Mouse (Mus musculus) embryonic facial prominence, embryonic 12.5 days (tissue): ENCODE measurements around the gene Tbc1d21. TPM values are rescaled to one million over a fixed set of nuclear protein-coding genes. Genes with fewer than 3 reads are reported as not detected.

Experiments used
- ATAC-seq: fragments of 200-750 bp; cut with Nextera tagmentation; 2 replicates; pipeline ENCODE4 v1.8.0; 2017; ENCODE audit not compliant: insufficient number of reproducible peaks, insufficient read depth, low FRiP score, low TSS enrichment
- H3K27ac ChIP-seq: fragments of 300-500 bp; sonication (generic); 2 replicates; pipeline ENCODE4 v1.5.1; 2016; ENCODE audit warnings: mild to moderate bottlenecking
- H3K27me3 ChIP-seq: fragments of 300-500 bp; sonication (generic); 2 replicates; pipeline ENCODE4 v1.6.1; 2016; ENCODE audit warnings: mild to moderate bottlenecking, moderate library complexity
- H3K36me3 ChIP-seq: fragments of 300-500 bp; sonication (generic); 2 replicates; pipeline ENCODE4 v1.6.1; 2016; ENCODE audit warnings: mild to moderate bottlenecking
- H3K4me1 ChIP-seq: fragments of 300-500 bp; sonication (generic); 2 replicates; pipeline ENCODE4 v1.6.1; 2016
- H3K4me2 ChIP-seq: fragments of 300-500 bp; sonication (generic); replicated peaks from 2 replicates; pipeline ENCODE4 v1.6.1; 2016; ENCODE audit warnings: mild to moderate bottlenecking, moderate library complexity
- H3K4me3 ChIP-seq: fragments of 300-500 bp; sonication (generic); 2 replicates; pipeline ENCODE4 v1.5.1; 2016; ENCODE audit warnings: mild to moderate bottlenecking
- H3K9ac ChIP-seq: fragments of 300-500 bp; sonication (generic); 2 replicates; pipeline ENCODE4 v1.6.1; 2016; ENCODE audit warnings: mild to moderate bottlenecking, moderate library complexity
- H3K9me3 ChIP-seq: fragments of 300-500 bp; sonication (generic); 2 replicates; pipeline ENCODE4 v1.6.1; 2016; ENCODE audit warnings: mild to moderate bottlenecking, moderate library complexity
- WGBS: fragments of 180-500 bp; shearing (Covaris S2); methylation state at CpG from one replicate; pipeline ENCODE4 v1.1.7; 2016; 5-methylcytosine and 5-hydroxymethylcytosine counted together
- polyA plus RNA-seq: library from polyadenylated mRNA; unstranded; fragments of >200 nt; fragmentation: Nextera tagmentation; extraction: Ambion mirVana; gene quantifications from 2 replicates; pipeline ENCODE4 v1.2.1, GENCODE M21; 2016

Gene Tbc1d21
- polyA plus RNA-seq, 1 experiment from 2014 or later, result not detected

DNA sequence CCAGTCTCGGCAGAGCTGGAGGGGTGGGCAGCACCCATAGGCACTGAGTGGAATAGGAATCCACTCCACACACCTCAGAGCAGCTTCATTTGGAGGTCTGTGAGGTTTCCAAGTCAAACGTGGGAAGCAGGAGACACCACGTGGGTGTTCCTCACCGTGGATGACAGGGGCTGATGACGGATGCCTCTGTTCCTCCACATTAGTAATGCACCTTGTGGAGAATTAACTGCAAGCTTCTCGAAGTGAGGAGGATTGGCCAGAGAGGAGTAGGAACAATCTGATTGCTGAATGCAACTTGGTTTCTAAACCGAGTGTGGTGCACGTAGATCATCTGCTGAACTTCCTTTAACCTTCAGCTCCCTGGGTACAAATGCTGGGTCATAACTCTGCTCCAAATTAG, 1.7 kb upstream of the Tbc1d21 start:
- H3K4me2 ChIP-seq, result no peak overlapping the region
- H3K36me3 ChIP-seq, result no peaks in the 10 kb centered on the region
- H3K27me3 ChIP-seq, result no peaks in the 10 kb centered on the region; the same call in 1 of the 2 replicates
- 49% methylated on average over 8 of the region's 8 CpGs for WGBS
- H3K4me1 ChIP-seq, result peaks cover 8% of the 10 kb centered on the region
- H3K9ac ChIP-seq, result no peak overlapping the region
- no peaks in the 10 kb centered on the region for H3K9me3 ChIP-seq
- ATAC-seq, result no peak
- no peak overlapping the region for H3K27ac ChIP-seq
- H3K4me3 ChIP-seq, result no peak overlapping the region

DNA sequence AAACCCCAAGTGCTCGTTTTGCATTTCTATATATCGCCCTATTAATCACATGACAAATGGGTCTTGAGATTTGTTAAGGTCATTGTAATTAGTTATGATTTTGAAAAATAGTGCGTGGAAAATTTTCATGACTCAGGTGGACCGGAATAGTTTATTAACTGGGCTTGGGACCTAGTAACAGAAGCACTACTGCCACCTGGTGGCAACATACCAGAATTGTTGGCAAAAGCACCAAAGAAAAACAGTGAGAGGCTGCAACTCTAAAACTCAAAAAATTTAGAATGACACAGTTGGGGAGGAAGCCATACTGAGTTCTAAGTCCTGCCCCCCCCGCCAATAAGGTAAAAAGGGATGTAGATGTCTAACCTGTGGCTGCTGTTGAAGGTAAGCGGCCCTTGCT, 611 bp downstream of the Tbc1d21 start:
- Histone ChIP-seq H3K9ac (no peak overlapping the region), H3K4me2 (no peak overlapping the region), H3K9me3 (no peaks in the 10 kb centered on the region), H3K4me3 (no peak overlapping the region), H3K27ac (no peak overlapping the region), H3K36me3 (no peaks in the 10 kb centered on the region), H3K4me1 (peaks cover 8% of the 10 kb centered on the region), H3K27me3 (no peaks in the 10 kb centered on the region)
- WGBS, result 45% methylated on average over 6 of the region's 6 CpGs
- ATAC-seq, result no peak

DNA sequence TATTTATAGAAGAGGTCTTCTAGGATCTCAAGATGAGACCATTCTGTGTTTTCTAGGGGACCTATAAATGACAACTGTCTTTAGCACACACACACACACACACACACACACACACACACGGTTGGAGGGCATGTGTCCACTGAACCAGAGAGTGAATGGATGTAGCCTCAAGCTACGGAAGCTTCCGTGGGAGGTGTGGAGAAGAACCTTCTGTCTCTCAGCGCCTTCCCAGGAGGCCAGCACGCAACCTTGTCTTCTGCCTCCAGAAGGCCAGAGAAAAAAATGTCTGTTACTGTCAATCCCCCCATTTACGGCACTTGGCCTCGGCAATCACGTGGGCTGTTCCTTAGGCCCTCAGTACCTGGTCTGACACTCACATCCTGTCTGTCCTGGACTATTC, 5.9 kb downstream of the Tbc1d21 start:
- Histone ChIP-seq H3K4me3 (no peak overlapping the region), H3K27ac (no peak overlapping the region), H3K9me3 (no peaks in the 10 kb centered on the region), H3K9ac (no peak overlapping the region), H3K36me3 (no peaks in the 10 kb centered on the region), H3K4me2 (no peak overlapping the region), H3K4me1 (no peaks in the 10 kb centered on the region), H3K27me3 (no peaks in the 10 kb centered on the region)
- WGBS, result 86% methylated on average over 8 of the region's 8 CpGs
- ATAC-seq, result no peak

DNA sequence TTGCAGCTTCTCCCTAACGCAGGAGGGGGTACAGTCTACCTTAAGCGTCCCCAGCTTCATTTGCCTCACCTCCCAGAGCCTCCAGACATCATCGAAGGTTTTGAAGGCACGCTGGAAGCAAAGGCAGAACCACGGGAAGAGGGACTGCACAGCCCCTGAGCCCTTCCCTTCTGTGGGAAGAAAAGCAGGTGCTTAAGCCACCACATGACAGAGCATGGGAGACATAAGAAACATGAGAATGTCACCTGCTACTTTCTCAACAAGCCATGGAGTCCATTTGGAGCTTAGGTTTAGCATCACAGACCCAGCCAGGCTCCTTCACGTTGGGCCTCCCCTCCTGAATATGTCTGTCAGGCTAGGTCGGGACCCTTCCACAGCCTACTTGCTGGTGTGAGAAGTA, 8.3 kb downstream of the Tbc1d21 start:
- no peak for ATAC-seq
- no peak overlapping the region for H3K27ac ChIP-seq
- H3K4me2 ChIP-seq, result no peak overlapping the region
- WGBS, result 81% methylated on average over 7 of the region's 7 CpGs
- no peak overlapping the region for H3K9ac ChIP-seq
- no peaks in the 10 kb centered on the region for H3K4me1 ChIP-seq
- H3K9me3 ChIP-seq, result no peaks in the 10 kb centered on the region
- no peaks in the 10 kb centered on the region for H3K36me3 ChIP-seq
- H3K27me3 ChIP-seq, result no peaks in the 10 kb centered on the region
- H3K4me3 ChIP-seq, result no peak overlapping the region

DNA sequence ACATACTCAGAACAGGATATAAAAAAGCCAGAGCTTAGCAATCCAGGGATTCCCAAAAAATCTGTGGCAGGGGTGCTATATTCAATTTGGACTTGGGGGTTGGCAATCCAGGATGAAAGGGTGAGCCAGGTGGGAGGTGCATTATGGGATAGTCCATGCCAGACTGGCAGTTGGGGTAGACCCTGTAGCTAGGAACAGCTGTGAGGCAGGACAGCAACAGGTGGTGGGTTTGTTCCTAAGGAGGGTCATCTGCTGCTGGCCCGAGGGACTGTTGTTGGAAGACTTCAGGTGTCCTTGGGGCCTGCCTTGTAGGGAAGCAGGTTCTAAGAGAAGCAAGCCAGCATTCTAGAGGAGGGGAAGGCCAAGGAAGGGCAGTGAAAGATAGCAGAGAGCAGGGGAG, 8.9 kb downstream of the Tbc1d21 start:
- Histone ChIP-seq H3K4me3 (no peak overlapping the region), H3K27ac (no peak overlapping the region), H3K4me1 (no peaks in the 10 kb centered on the region), H3K9ac (no peak overlapping the region), H3K9me3 (no peaks in the 10 kb centered on the region), H3K4me2 (no peak overlapping the region), H3K36me3 (no peaks in the 10 kb centered on the region), H3K27me3 (no peaks in the 10 kb centered on the region)
- ATAC-seq, result no peak
- WGBS, result 76% methylated on average over 1 of the region's 1 CpGs

DNA sequence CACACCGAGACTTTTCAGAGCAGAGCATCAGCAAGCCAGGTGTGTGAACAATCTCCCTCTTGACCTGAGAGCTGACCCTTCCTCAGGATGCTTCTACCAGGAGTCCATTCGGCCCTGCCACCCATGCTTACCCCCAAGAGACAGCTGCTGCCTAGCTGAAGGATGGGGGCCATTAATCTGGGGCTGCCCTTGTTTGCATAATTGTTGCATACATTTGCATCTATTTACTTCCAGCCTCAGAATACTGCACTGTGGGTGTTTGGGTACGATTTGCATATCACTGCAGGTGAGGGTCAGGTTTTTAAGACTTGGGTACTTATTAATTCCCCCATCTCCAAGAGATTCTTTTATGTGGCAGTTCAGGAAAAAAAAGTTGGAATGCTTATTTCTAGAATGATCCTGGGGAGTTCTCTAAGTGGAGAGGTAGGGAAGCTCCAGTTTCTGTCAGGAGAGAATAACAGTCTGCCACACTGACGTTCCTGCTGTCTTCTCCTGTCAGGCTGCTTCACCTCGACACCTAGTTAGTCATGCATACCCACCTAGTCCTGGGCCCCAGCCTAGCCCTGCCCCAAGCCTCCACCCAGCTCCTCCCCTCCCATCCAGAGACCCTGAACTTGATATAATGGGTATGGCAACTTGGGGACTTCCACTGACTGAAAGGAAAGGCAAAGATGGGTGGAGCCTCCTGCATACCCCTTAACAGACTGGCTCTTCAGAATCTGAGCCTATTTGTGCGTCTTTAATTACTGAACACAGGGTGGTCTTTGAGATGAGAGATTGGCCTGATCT, 14.8 kb downstream of the Tbc1d21 start:
- H3K27ac ChIP-seq, result no peak overlapping the region
- H3K4me3 ChIP-seq, result no peak overlapping the region
- no peaks in the 10 kb centered on the region for H3K27me3 ChIP-seq
- H3K9ac ChIP-seq, result no peak overlapping the region
- H3K36me3 ChIP-seq, result no peaks in the 10 kb centered on the region
- WGBS, result 33% methylated on average over 6 of the region's 6 CpGs
- peaks cover 4% of the 10 kb centered on the region; the same call in 1 of the 2 replicates for H3K4me1 ChIP-seq
- H3K4me2 ChIP-seq, result no peak overlapping the region
- H3K9me3 ChIP-seq, result no peaks in the 10 kb centered on the region
- no peak for ATAC-seq

DNA sequence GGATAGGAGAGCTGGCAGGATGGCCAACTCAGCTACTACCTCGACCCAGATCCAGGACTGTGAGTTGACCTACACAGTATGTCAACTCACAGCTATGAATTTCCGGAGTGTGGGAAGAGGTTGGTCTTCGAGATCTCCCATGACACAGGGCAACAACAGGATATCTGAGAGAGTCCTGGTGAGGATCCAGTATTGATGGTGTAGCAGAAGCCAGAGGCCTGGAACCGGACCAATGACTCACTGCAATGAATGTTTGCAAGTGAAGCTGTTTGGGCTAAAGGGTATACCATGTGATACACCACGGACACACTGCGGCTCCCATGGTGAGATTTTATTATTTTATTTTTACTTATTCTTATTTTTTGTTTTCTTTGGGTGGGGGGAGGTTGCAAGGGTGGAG, 15.6 kb downstream of the Tbc1d21 start:
- no peaks in the 10 kb centered on the region for H3K9me3 ChIP-seq
- H3K36me3 ChIP-seq, result no peaks in the 10 kb centered on the region
- no peak for ATAC-seq
- H3K27me3 ChIP-seq, result no peaks in the 10 kb centered on the region
- H3K27ac ChIP-seq, result no peak overlapping the region
- no peak overlapping the region for H3K4me3 ChIP-seq
- peaks cover 4% of the 10 kb centered on the region; the same call in 1 of the 2 replicates for H3K4me1 ChIP-seq
- H3K4me2 ChIP-seq, result no peak overlapping the region
- 84% methylated on average over 6 of the region's 6 CpGs for WGBS
- H3K9ac ChIP-seq, result no peak overlapping the region

DNA sequence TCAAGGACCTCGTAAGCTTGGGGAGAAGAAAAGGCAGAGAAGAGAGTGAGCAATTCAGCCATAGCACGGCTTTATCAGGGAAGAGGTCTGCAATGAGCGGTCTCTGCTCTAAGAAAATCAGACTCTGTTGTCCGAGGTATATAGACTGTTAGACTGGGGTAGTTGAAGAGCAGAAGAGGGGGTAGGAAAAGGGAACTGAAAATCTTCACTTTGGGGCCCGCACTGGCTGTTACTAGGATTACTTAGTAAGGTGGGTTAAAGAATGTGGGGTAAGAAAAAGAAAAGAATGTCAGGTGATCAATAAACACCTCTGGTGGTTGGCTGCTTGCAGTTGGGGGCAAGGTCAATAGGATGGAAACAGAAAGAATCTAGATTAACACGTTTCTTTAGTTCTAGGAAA, 17.0 kb downstream of the Tbc1d21 start:
- H3K4me1 ChIP-seq, result peaks cover 4% of the 10 kb centered on the region; the same call in 1 of the 2 replicates
- no peak for ATAC-seq
- H3K9ac ChIP-seq, result no peak overlapping the region
- no peak overlapping the region for H3K4me3 ChIP-seq
- H3K27me3 ChIP-seq, result no peaks in the 10 kb centered on the region
- H3K9me3 ChIP-seq, result no peaks in the 10 kb centered on the region
- no peak overlapping the region for H3K27ac ChIP-seq
- no peak overlapping the region for H3K4me2 ChIP-seq
- no peaks in the 10 kb centered on the region for H3K36me3 ChIP-seq
- WGBS, result 83% methylated on average over 6 of the region's 6 CpGs

DNA sequence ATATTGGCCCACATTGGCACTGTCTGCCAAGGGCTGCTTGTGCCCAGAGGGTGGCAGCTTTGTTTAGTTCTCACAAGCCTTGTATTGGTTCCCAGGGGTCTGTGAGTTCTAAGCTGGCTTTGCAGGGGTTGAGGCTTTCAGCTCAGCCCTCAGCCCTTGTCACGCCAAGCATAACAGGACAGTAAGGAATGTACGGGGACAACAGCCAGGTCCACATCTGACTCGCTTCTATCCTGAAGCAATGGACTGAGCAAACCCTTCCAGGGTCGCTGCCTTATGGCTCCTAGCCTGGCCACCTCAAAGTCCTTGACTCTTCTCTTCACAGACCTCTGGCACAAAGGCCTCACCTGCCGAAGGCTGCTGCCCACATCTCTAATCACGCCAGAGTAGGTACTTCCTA, 22.5 kb downstream of the Tbc1d21 start:
- no peak overlapping the region for H3K4me2 ChIP-seq
- peaks cover 11% of the 10 kb centered on the region; the same call in 1 of the 2 replicates for H3K4me1 ChIP-seq
- H3K9ac ChIP-seq, result no peak overlapping the region
- no peak for ATAC-seq
- no peak overlapping the region for H3K27ac ChIP-seq
- 82% methylated on average over 6 of the region's 6 CpGs for WGBS
- H3K9me3 ChIP-seq, result no peaks in the 10 kb centered on the region
- H3K36me3 ChIP-seq, result no peaks in the 10 kb centered on the region
- H3K27me3 ChIP-seq, result 0 out of 2 replicates have a peak, but pooled peaks cover 2% of the 10 kb centered on the region
- H3K4me3 ChIP-seq, result no peak overlapping the region

DNA sequence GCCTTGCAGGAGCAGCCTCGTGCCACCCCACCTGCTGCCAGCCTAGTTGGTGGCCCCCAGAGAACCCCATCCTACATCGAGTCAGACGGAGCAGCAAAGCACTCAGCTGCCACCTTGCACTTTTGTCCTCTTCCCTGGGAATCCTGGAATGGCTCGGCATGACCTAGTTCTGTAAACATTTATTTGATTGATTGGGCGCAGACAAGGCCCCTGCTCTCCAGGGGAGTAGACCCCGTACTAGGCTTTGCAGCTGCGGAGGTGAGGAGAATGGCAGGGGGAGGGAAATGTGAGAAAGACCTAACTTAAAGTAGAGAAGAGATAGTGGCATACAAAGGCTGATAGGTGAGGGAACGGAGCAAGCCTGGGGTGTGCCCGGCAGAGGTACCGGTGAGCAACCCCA, 23.8 kb downstream of the Tbc1d21 start:
- no peak overlapping the region for H3K4me2 ChIP-seq
- H3K27ac ChIP-seq, result no peak overlapping the region
- H3K9ac ChIP-seq, result no peak overlapping the region
- H3K27me3 ChIP-seq, result 0 out of 2 replicates have a peak, but pooled peaks cover 2% of the 10 kb centered on the region
- ATAC-seq, result no peak
- WGBS, result 48% methylated on average over 10 of the region's 10 CpGs
- no peak overlapping the region for H3K4me3 ChIP-seq
- H3K9me3 ChIP-seq, result no peaks in the 10 kb centered on the region
- H3K4me1 ChIP-seq, result peaks cover 11% of the 10 kb centered on the region; the same call in 1 of the 2 replicates
- H3K36me3 ChIP-seq, result no peaks in the 10 kb centered on the region

DNA sequence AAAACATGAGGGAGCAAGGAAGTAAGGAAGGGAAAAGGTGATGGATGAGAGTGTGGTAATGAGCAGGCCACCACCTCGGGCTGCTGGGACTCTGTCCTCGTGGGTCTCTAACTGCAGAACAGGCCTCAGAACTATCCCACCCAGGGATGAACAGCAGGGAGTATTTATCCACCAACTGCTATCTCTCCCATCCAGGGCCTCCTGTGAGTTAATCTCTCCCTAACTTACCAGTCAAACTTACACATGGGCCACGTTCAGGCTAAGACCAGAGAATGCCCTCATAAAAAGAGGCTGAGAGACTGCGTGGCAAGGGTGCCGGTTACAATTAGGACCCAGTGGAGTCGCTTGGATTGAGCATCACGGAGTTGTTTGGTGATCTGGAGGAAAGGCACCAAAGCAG, 24.3 kb downstream of the Tbc1d21 start:
- Histone ChIP-seq H3K36me3 (no peaks in the 10 kb centered on the region), H3K27me3 (0 out of 2 replicates have a peak, but pooled peaks cover 2% of the 10 kb centered on the region), H3K27ac (no peak overlapping the region), H3K4me2 (no peak overlapping the region), H3K9me3 (no peaks in the 10 kb centered on the region), H3K4me1 (peaks cover 11% of the 10 kb centered on the region; the same call in 1 of the 2 replicates), H3K4me3 (no peak overlapping the region), H3K9ac (no peak overlapping the region)
- WGBS, result 62% methylated on average over 7 of the region's 7 CpGs
- ATAC-seq, result no peak

DNA sequence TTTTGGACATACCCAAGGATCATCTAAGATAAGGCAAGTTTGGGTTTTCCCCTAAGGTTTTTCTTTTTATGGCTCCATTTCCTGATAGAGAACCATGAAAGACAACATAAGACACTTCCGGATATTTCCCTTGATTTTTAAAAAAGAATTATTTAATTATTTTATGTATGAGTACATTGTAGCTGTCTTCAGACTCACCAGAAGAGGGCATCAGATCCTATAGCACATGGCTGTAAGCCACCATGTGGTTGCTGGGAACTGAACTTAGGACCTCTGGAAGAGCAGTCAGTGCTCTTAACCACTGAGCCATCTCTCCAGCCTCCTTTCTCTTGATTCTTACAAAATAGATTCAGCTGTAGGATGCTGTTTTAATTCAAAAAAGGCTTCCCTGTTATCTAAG, 28.5 kb downstream of the Tbc1d21 start:
- WGBS, result 89% methylated on average over 1 of the region's 1 CpGs
- Histone ChIP-seq H3K4me2 (no peak overlapping the region), H3K27me3 (0 out of 2 replicates have a peak, but pooled peaks cover 2% of the 10 kb centered on the region), H3K27ac (no peak overlapping the region), H3K4me3 (no peak overlapping the region), H3K9ac (no peak overlapping the region), H3K9me3 (no peaks in the 10 kb centered on the region), H3K36me3 (no peaks in the 10 kb centered on the region), H3K4me1 (peaks cover 10% of the 10 kb centered on the region; the same call in 1 of the 2 replicates)
- ATAC-seq, result no peak
